Comparison of ENCODE assay signal across 8 mouse cellular contexts in genomic region chr9:109985416-109985815, GRCm38 (mm10). TPM values are rescaled to one million over a fixed set of nuclear protein-coding genes. Genes with fewer than 3 reads are reported as not detected.
DNase-seq lines count a peak whose midpoint lies in the region; ATAC-seq and TF ChIP-seq lines count a peak whose summit lies in the region.

No protein-coding gene starts in this region.

- H3K4me2 ChIP-seq in hindbrain, embryonic 14.5 days (replicated peaks): no peak overlapping the region

- H3K36me3 ChIP-seq in hindbrain, embryonic 14.5 days (replicated peaks; ENCODE audit: control insufficient read depth, insufficient read depth): peaks cover 22% of the 10 kb centered on the region

- H3K27ac ChIP-seq in cerebellum, adult 2 months (ENCODE audit: insufficient read depth, low read length): no peak overlapping the region
- H3K27ac ChIP-seq in hindbrain, embryonic 14.5 days: no peak overlapping the region

- TF ChIP-seq POLR2A in cerebellum, adult 2 months (IDR thresholded peaks at IDR 0.05; ENCODE audit: borderline replicate concordance, insufficient read depth, low read length): no peak

- no peaks in the 10 kb centered on the region for H3K9me3 ChIP-seq in hindbrain, embryonic 14.5 days (ENCODE audit: control insufficient read depth, low read length)

- no peak overlapping the region for H3K9ac ChIP-seq in hindbrain, embryonic 14.5 days

- DNase-seq in NIH3T3 (ENCODE audit: low read depth): peak; percentile 77
- DNase-seq in cerebellum, adult 2 months: peak; percentile 77 to 84
- peak; percentile 52 to 68 for DNase-seq in frontal cortex, postnatal 14 days (ENCODE audit: low spot score in 2 of 2)
- peak; percentile 79 for DNase-seq in hindbrain, embryonic 14.5 days (ENCODE audit: low spot score)
- peak; percentile 30 to 58 for DNase-seq in layer of hippocampus, postnatal 25 days (ENCODE audit: extremely low spot score in 1 of 2, low spot score in 1 of 2)
- peak; percentile 66 for DNase-seq in lung, postnatal 14 days
- DNase-seq in retina, postnatal 1 day: peak; percentile 85
- peak; percentile 44 to 70 for DNase-seq in urinary bladder, postnatal 36 days (ENCODE audit: low spot score in 2 of 2)

- WGBS in cerebellum, adult 2 months: 23% methylated on average over 4 of the region's 4 CpGs
- WGBS in hindbrain, embryonic 14.5 days: 23% methylated on average over 4 of the region's 4 CpGs

- no peaks in the 10 kb centered on the region for H3K27me3 ChIP-seq in cerebellum, adult 2 months (ENCODE audit: control insufficient read depth, insufficient read depth, low read length)
- H3K27me3 ChIP-seq in hindbrain, embryonic 14.5 days (ENCODE audit: control insufficient read depth, insufficient read depth, low read length): no peaks in the 10 kb centered on the region

- no peak overlapping the region for H3K4me3 ChIP-seq in cerebellum, adult 2 months (replicated peaks; ENCODE audit: insufficient read depth, low read depth, low read length)
- no peak overlapping the region for H3K4me3 ChIP-seq in hindbrain, embryonic 14.5 days (replicated peaks; ENCODE audit: low read length)

- H3K4me1 ChIP-seq in cerebellum, adult 2 months (ENCODE audit: control insufficient read depth, insufficient read depth, low read length): no peaks in the 10 kb centered on the region
- H3K4me1 ChIP-seq in hindbrain, embryonic 14.5 days (replicated peaks; ENCODE audit: control insufficient read depth, insufficient read depth, low read length): no peaks in the 10 kb centered on the region

- peak; percentile 46; the same call in 1 of the 2 replicates for ATAC-seq in hindbrain, embryonic 14.5 days (ENCODE audit: low FRiP score)

- TF ChIP-seq CTCF in cerebellum, adult 2 months (IDR thresholded peaks at IDR 0.05; ENCODE audit: borderline replicate concordance, insufficient read depth, low read depth, low read length): peak; percentile 98

RNA-seq across cellular contexts. Expression of gene Map4, which starts 54.2 kb away (rescaled TPM):
- 559 and 576 TPM in 2 replicates for polyA plus RNA-seq in cerebellum, adult 2 months (2012; rRNA removed)
- 189 and 216 TPM in 2 replicates for polyA plus RNA-seq in hindbrain, embryonic 14.5 days (2014; fragmentation: Nextera tagmentation; extraction: Ambion mirVana)
- 100 to 1,000 TPM; 580 to 618 TPM for total RNA-seq in layer of hippocampus, postnatal 25 days (2021)
